Mouse (Mus musculus) 3134 (cell line): ENCODE results near the gene Txn2.

Experiments
- DNase-seq: peaks from one replicate; pipeline ENCODE4 v3.0.0-alpha.2; 2011; ENCODE audit warnings: low spot score; ENCODE audit not compliant: insufficient read length; ENCODE audit errors: extremely low read depth

The Txn2 gene

GRCm38 (mm10) chr15:77934968-77935367 is 6.2 kb upstream of the Txn2 start:
- DNase-seq = no peak

- DNase-seq = peak; percentile 89
Measured at GRCm38 (mm10) chr15:77934326-77934725, 5.5 kb upstream of the Txn2 start.

- DNase-seq = peak; percentile 90
Measured at GRCm38 (mm10) chr15:77933770-77934169, 5.0 kb upstream of the Txn2 start.

GRCm38 (mm10) chr15:77933222-77933621 is 4.4 kb upstream of the Txn2 start:
- no peak for DNase-seq

- DNase-seq = no peak
Measured at GRCm38 (mm10) chr15:77931689-77932016, 2.8 kb upstream of the Txn2 start.

- DNase-seq = no peak
Measured at GRCm38 (mm10) chr15:77930986-77931688, 2.3 kb upstream of the Txn2 start.

- no peak for DNase-seq
Measured at GRCm38 (mm10) chr15:77929804-77930203, 998 bp upstream of the Txn2 start.

- no peak for DNase-seq
Measured at GRCm38 (mm10) chr15:77928091-77928490, 715 bp downstream of the Txn2 start.

- no peak for DNase-seq
Measured at GRCm38 (mm10) chr15:77926921-77927320, 1.9 kb downstream of the Txn2 start.

GRCm38 (mm10) chr15:77925195-77925594 is 3.6 kb downstream of the Txn2 start:
- DNase-seq = no peak

- no peak for DNase-seq
Measured at GRCm38 (mm10) chr15:77923267-77924035, 5.4 kb downstream of the Txn2 start.

- no peak for DNase-seq
Measured at GRCm38 (mm10) chr15:77922710-77923109, 6.1 kb downstream of the Txn2 start.

GRCm38 (mm10) chr15:77921636-77922035 is 7.2 kb downstream of the Txn2 start:
- no peak for DNase-seq

- DNase-seq = peak; percentile 47
Measured at GRCm38 (mm10) chr15:77920511-77921462, 8.0 kb downstream of the Txn2 start.

GRCm38 (mm10) chr15:77919441-77919840 is 9.4 kb downstream of the Txn2 start:
- DNase-seq = no peak

- DNase-seq = peak; percentile 76
Measured at GRCm38 (mm10) chr15:77916851-77917544, 11.8 kb downstream of the Txn2 start.

GRCm38 (mm10) chr15:77915287-77915686 is 13.5 kb downstream of the Txn2 start:
- DNase-seq = no peak

GRCm38 (mm10) chr15:77914507-77914906 is 14.3 kb downstream of the Txn2 start:
- DNase-seq = no peak

- DNase-seq = no peak
Measured at GRCm38 (mm10) chr15:77913054-77913453, 15.8 kb downstream of the Txn2 start.

- DNase-seq = no peak
Measured at GRCm38 (mm10) chr15:77912585-77912984, 16.2 kb downstream of the Txn2 start.

- no peak for DNase-seq
Measured at GRCm38 (mm10) chr15:77912048-77912447, 16.8 kb downstream of the Txn2 start.
